Mouse (Mus musculus) cerebellum, adult 2 months (tissue): ENCODE data around the gene Disp3. TPM values are rescaled to one million over a fixed set of nuclear protein-coding genes. Genes with fewer than 3 reads are reported as not detected.

Experiments
- DNase-seq, 2 experiments: peaks; one replicate each; pipeline ENCODE4 v3.0.0; 2021
- H3K27ac ChIP-seq: fragments of 200-500 bp; 2 replicates; pipeline ENCODE4 v1.5.1; 2012; ENCODE audit warnings: low read length, control low read depth, inconsistent platforms; ENCODE audit not compliant: insufficient read depth
- H3K27me3 ChIP-seq: fragments of 200-500 bp; 2 replicates; pipeline ENCODE4 v1.6.1; 2012; ENCODE audit warnings: inconsistent platforms, mild to moderate bottlenecking, low read length, moderate library complexity; ENCODE audit not compliant: control insufficient read depth, insufficient read depth
- H3K4me1 ChIP-seq: fragments of 200-500 bp; 2 replicates; pipeline ENCODE4 v1.6.1; 2011; ENCODE audit warnings: low read length; ENCODE audit not compliant: control insufficient read depth, insufficient read depth
- H3K4me3 ChIP-seq: fragments of 200-500 bp; replicated peaks from 2 replicates; pipeline ENCODE3; 2011; ENCODE audit warnings: mild to moderate bottlenecking, low read depth, low read length, control low read depth; ENCODE audit not compliant: insufficient read depth
- CTCF ChIP-seq: fragments of 200-500 bp; IDR thresholded peaks from 2 replicates; pipeline ENCODE4 v1.5.1; 2011; ENCODE audit warnings: low read depth, mild to moderate bottlenecking, control low read depth, low read length, moderate library complexity, borderline replicate concordance; ENCODE audit not compliant: insufficient read depth
- POLR2A ChIP-seq: fragments of 200-500 bp; IDR thresholded peaks from 2 replicates; pipeline ENCODE4 v1.6.1; 2011; ENCODE audit warnings: low read length, control low read depth, borderline replicate concordance; ENCODE audit not compliant: insufficient read depth
- WGBS: fragments of 180-500 bp; shearing (Covaris S2); methylation state at CpG from one replicate; pipeline ENCODE4 v1.1.7; 2018; 5-methylcytosine and 5-hydroxymethylcytosine counted together
- polyA plus RNA-seq: library from polyadenylated mRNA; depleted of rRNA; stranded (reverse); fragments of >200 nt; gene quantifications from 2 replicates; pipeline ENCODE4 v1.2.3, GENCODE M21; 2012

The Disp3 gene
- polyA plus RNA-seq, 1 experiment, result 13.6 TPM

GRCm38 (mm10) chr4:148306406-148307083 lies 18.8 kb upstream of the Disp3 start:
- peak; percentile 73 to 75 for DNase-seq

GRCm38 (mm10) chr4:148298720-148299119 lies 11.0 kb upstream of the Disp3 start:
- peaks cover 10% of the 10 kb centered on the region for H3K4me1 ChIP-seq
- WGBS, result 27% methylated on average over 5 of the region's 5 CpGs

More at GRCm38 (mm10) chr4:148306406-148307083, 18.8 kb upstream of the Disp3 start:
- no peak overlapping the region for H3K4me3 ChIP-seq
- 8% methylated on average over 16 of the region's 16 CpGs for WGBS
- TF ChIP-seq CTCF (no peak), POLR2A (no peak)
- H3K27ac ChIP-seq, result no peak overlapping the region
- peaks cover 22% of the 10 kb centered on the region for H3K4me1 ChIP-seq
- no peaks in the 10 kb centered on the region for H3K27me3 ChIP-seq

GRCm38 (mm10) chr4:148297640-148298039 lies 9.9 kb upstream of the Disp3 start:
- Histone ChIP-seq H3K27me3 (no peaks in the 10 kb centered on the region), H3K4me1 (peaks cover 13% of the 10 kb centered on the region), H3K27ac (no peak overlapping the region), H3K4me3 (no peak overlapping the region)
- no peak for DNase-seq
- no peak for TF ChIP-seq POLR2A
- no peak for TF ChIP-seq CTCF
- 78% methylated on average over 6 of the region's 6 CpGs for WGBS

More at GRCm38 (mm10) chr4:148298720-148299119, 11.0 kb upstream of the Disp3 start:
- TF ChIP-seq CTCF, result no peak
- no peak for TF ChIP-seq POLR2A
- H3K27ac ChIP-seq, result no peak overlapping the region
- H3K4me3 ChIP-seq, result no peak overlapping the region
- H3K27me3 ChIP-seq, result no peaks in the 10 kb centered on the region
- no peak for DNase-seq

GRCm38 (mm10) chr4:148293319-148293718 lies 5.6 kb upstream of the Disp3 start:
- Histone ChIP-seq H3K27me3 (no peaks in the 10 kb centered on the region), H3K4me3 (no peak overlapping the region), H3K4me1 (peaks cover 10% of the 10 kb centered on the region), H3K27ac (no peak overlapping the region)
- TF ChIP-seq CTCF (no peak), POLR2A (no peak)
- no peak for DNase-seq
- WGBS, result 58% methylated on average over 5 of the region's 5 CpGs

GRCm38 (mm10) chr4:148291849-148292248 lies 4.1 kb upstream of the Disp3 start:
- Histone ChIP-seq H3K4me3 (no peak overlapping the region), H3K4me1 (peaks cover 10% of the 10 kb centered on the region), H3K27me3 (no peaks in the 10 kb centered on the region), H3K27ac (no peak overlapping the region)
- TF ChIP-seq CTCF (no peak), POLR2A (no peak)
- no peak for DNase-seq
- WGBS, result 56% methylated on average over 10 of the region's 10 CpGs

- Histone ChIP-seq H3K27me3 (no peaks in the 10 kb centered on the region), H3K27ac (no peak overlapping the region), H3K4me1 (peaks cover 17% of the 10 kb centered on the region), H3K4me3 (no peak overlapping the region)
- TF ChIP-seq CTCF (no peak), POLR2A (no peak)
- no peak for DNase-seq
- 63% methylated on average over 2 of the region's 2 CpGs for WGBS
Measured at GRCm38 (mm10) chr4:148291080-148291479, 3.3 kb upstream of the Disp3 start.

GRCm38 (mm10) chr4:148288055-148288549 lies 337 bp upstream of the Disp3 start:
- DNase-seq, result peak; percentile 99
- Histone ChIP-seq H3K4me1 (peaks cover 12% of the 10 kb centered on the region), H3K27ac (0 out of 2 replicates have a peak overlapping the region, but pooled peaks have one; percentile 15), H3K4me3 (peak overlapping the region; percentile 20), H3K27me3 (no peaks in the 10 kb centered on the region)
- TF ChIP-seq CTCF (peak; percentile 93), POLR2A (no peak)
- under 1% methylated on average over 32 of the region's 32 CpGs for WGBS

- no peak overlapping the region for H3K27ac ChIP-seq
- WGBS, result 1% methylated on average over 20 of the region's 20 CpGs
- no peaks in the 10 kb centered on the region for H3K27me3 ChIP-seq
- no peak for TF ChIP-seq CTCF
- no peak for TF ChIP-seq POLR2A
- H3K4me3 ChIP-seq, result peak overlapping the region; percentile 66
- DNase-seq, result peak in 1 of 2 experiments; percentile 40
- peaks cover 10% of the 10 kb centered on the region for H3K4me1 ChIP-seq
Measured at GRCm38 (mm10) chr4:148287041-148287440, 724 bp downstream of the Disp3 start.
